Mouse (Mus musculus) cerebellum, adult 8-10 months (tissue): ENCODE data around the gene Prrg2.
A peak's percentile ranks its signal among the peaks of the same experiment; 100 is the strongest.
"Not testable (repeated sequence)": the region's sequence is repeated elsewhere in the genome, so short reads cannot be mapped to it uniquely, and the experiment has no call there.

Experiments used
- DNase-seq: peaks from one replicate; pipeline ENCODE4 v3.0.0; 2022

Prrg2 gene

DNA sequence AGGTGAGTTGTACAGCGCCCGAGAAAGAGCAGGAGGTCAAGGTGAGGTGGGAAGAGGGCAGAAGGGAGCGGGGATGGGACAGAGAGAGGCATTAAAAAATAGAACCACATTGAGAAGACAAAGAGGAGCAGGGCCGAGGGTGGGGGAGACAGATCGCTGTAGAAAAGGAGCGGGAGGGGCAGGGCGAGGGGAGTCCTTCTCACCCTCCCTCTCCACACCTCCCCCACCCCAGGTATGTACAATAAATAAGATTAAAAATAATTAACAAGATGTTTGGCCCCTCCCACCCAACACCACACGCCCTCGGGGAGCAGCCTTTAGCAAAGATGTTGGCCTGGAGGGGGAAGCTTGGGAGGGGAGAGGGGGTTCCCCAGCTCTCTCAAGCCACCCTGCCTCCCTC is 34.7 kb downstream of the Prrg2 start:
- no peak for DNase-seq

GRCm38 (mm10) chr7:45026256-45026655 is 36.2 kb downstream of the Prrg2 start:
- DNase-seq: no peak

DNA sequence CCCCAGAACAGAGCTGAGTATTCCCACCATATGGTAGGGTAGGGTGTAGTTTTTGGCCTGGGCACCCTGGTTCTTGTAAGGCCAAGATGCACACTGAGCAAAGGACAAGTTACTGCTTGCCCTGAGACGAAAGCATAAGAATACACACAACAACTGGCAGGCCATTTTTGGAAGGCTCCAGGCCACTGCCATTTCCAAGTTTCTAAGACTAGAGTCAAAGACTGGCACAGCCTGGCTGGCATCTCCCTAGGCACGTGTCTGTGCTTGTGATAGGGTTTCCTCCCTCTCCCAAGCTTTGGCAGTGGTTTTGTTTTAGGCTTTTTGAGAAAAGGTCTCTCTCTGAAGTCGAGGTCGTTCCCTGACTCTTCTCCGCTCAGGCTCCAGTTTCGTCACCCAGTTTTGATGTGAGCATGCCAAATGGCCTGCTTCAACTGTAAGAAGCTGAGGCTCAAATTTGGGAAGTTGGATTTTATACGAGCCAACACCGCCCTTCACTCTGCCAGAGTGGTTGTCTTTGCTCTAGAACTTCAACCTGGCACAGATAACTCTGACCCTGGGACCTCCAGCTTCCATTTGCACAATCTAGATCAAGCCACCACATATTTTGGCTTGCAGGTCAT is 36.8 kb downstream of the Prrg2 start:
- no peak for DNase-seq

GRCm38 (mm10) chr7:45024281-45025248 is 37.9 kb downstream of the Prrg2 start:
- DNase-seq: no peak

GRCm38 (mm10) chr7:45023711-45024110 is 38.8 kb downstream of the Prrg2 start:
- DNase-seq: not testable (repeated sequence)

GRCm38 (mm10) chr7:45020225-45020624 is 42.3 kb downstream of the Prrg2 start:
- no peak for DNase-seq

- DNase-seq: no peak
Measured at GRCm38 (mm10) chr7:45019031-45019571, 43.4 kb downstream of the Prrg2 start.

DNA sequence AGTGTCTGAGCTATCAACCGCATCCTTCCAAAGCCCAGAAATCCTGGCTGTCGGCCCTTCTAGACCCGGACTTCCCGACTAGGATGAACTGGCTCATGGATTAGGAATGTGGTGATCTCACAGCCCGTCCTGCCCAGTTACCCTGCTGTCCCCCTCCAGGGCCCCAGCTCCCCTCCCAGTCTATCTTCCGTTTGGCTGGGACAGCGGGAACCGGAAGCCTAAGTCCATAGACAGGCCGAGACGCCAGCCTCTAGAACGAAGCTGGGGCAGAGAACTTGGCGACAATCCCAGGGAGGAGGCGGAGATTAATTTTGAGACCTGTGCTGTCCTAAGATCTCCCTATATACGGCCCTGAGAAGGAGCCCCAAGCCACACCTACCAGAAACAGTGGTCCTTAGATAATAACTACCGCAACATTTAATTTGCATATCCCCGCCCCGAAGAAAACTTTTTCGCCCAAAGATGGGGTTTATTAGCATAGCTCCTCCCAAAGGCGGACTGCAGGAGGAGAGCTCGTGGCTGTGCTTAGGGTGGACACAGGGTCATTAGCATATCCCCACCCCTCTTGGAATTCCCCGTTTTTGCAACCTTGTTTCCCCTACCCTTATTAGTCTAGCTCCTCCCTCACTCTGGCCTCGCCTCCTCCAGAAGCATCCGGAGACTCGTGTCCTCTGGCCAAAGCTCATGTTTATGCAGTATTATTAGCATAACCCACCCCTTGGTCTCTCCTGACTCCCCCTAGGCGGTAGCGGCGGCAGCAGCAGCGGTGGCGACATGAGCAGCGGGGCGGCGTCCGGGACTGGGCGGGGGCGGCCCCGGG is 45.0 kb downstream of the Prrg2 start, which contains the start of gene Rras:
Gene Rras, plus strand, starts transcription at position 720 of the 820 bp plus-strand sequence.
- peak; percentile 78 for DNase-seq

DNA sequence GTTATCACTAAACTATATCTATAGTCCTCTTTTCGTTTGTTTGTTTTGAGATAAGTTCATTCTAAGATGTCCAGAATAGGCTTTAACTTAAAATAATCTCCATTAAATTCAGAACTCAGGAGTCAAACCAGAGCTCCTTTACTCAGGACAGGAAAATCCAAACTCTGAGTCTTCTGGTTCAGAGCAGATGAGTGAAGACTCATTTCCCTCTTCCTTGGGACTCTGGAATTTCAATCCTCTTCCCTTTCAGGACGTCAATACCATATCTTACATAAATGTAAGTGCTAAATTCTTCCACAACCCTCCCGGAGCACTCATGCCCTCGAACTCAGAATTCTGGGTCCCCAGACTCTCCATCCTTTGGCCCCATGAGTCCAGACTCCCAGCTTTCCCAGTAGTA is 45.7 kb downstream of the Prrg2 start:
- no peak for DNase-seq

DNA sequence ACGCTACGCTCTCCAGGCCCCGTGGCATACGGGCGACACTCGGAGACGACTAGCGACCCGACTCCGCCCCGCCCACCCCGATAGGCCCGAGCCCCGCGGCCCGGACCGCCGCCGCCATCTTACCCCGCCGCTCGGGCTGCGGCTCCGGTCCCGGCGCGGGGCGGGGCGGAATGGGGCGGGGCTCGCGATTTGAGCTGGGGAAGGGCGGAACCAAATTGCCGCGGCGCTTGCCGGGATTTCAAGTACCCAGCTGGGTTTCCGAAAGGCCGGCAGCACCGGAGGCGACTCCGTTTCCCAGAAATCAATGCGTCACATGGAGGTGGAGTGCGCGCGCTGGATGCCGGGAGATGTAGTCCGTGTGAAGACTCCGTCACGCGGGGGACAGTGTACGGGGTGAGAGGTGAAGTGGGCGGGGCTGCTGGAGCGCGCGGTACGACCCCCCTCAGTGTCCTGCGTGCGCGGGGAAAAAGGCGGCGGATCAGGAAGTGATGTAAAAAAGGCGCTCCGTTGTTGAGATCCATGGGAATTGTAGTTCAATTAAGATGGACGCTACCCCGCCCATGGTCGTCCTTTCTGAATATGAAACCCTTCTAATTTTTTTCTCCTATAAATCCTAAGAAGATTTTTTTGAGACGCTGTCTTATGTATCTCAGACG is 46.4 kb downstream of the Prrg2 start, which contains the start of gene Scaf1:
Gene Scaf1, minus strand, starts transcription at position 407 of the 656 bp plus-strand sequence.
- peak; percentile 99 for DNase-seq

DNA sequence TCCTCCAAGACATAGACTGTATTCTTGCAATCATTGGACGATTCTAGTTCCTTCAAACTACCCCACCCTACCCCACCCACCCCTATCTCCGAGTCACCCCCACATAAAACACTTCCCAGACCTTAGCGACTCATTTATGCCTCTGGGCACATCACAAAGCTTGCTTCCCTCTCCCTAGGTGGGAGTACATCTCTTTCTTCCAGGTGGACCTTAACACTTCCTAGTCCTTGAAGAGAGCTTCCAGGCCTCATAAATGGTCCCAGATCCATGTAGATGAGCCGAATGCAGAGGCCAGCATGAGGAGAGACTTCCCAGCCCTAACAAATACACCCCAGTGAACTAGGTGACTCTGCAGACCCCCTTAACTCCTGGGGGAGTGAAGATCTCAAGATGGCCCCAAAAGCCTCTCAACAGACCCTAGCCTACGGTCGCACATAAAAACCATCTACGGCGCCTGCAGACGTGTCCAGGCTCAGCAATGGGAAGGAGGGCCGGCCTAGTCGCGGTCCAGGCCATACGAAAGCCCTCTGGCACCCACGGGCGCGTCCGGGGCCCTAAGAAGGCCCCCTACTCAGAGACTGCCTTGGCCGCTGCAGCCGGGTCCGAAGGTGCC is 47.0 kb downstream of the Prrg2 start:
- no peak for DNase-seq

DNA sequence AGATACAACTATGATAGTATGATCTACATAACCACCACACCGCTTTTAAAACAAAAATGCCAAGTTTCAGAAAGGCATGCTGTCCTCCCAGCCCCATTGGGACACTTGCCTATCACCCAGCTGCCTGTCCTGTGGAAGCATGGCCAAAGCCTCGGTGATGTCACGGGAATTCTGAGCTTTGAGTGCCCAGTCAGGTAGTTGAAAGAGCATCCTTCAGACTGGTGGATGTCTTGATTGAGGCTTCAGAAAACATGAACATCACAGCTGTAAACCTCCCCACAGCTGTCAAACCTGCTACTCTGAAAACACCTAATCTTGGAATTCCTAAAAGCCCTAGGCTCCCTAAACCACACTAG is 48.4 kb downstream of the Prrg2 start:
- no peak for DNase-seq

GRCm38 (mm10) chr7:45013366-45014095 is 48.9 kb downstream of the Prrg2 start:
- DNase-seq: no peak

DNA sequence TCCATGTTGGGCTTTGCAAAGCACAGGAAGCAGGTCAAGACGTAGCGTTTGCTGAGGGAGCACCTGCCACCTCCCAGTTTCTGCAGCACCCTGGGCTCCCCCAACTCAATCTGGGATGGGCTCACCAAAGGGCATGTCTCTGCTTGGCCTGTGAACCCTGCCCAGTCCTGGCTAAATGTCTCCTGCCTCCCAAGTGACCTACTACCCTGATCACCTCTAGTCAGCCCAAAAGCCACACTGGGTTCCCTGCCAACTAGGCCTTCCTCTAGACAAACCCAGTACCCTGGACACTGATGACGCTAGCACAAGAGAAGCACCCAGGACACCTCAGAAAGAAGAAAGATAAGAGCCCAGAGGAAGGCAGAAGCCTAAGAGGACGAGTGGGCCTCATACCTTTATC is 49.7 kb downstream of the Prrg2 start:
- DNase-seq: no peak

GRCm38 (mm10) chr7:45012011-45012410 is 50.5 kb downstream of the Prrg2 start:
- DNase-seq: no peak

GRCm38 (mm10) chr7:45008411-45008810 is 54.1 kb downstream of the Prrg2 start:
- no peak for DNase-seq

DNA sequence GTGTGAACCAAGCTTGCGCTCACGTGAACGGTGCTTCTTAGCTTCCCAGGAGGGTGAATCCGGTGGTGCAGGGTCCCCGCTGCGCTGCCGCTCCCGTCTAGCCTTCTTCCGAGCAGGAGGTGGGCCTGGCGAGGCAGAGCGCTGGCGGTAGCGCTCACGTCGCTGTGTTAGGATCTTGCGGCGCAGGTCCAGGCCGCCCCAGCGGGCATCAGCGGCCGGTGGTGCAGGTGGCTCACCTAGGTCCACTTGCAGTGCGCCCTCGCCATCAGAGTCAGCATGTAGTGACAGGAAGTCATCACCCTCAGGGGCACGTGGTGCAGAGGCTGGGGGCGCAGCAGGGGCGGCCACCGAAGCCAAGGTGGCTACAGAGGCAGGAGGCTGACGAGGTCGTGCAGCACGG is 54.6 kb downstream of the Prrg2 start:
- no peak for DNase-seq

DNA sequence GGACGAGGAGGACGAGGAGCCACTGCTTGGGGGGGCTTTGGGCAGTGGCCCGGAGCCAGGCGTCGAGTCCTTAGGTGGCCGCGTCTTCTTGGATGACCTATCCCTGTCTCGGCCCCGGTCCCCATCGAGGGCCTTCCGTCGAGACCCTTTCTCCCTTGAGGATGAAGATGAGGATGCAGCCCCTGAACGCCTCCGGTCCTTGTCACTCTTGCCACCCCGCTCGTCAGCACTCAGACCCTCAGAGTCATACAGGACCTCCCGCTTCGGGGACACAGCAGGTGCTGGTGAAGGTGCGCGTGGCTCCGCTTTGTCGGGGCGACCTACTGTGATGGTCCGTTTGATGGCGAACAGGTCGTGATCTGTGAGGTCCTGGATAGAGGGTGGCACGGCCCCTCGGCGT is 55.3 kb downstream of the Prrg2 start:
- DNase-seq: no peak

DNA sequence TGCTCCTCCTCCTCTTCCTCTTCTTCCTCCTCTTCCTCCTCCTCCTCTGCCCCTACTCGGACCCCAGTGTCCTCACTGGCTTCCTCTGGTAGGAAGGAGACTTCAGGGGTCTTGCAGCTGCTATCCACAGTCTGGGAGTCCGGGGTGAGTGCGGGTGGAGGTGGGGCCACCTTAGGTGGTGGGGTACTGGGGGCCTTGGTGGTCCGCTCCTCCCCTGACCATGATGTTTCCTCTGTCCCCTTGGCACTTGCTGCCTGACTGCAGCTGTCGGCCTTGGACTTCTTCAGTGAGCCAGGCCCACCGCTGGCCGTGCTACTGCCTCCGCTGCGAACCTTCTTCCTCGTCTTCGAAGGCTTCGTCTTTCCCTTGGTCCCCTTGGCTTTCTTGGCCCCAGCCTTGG is 56.0 kb downstream of the Prrg2 start:
- no peak for DNase-seq

DNA sequence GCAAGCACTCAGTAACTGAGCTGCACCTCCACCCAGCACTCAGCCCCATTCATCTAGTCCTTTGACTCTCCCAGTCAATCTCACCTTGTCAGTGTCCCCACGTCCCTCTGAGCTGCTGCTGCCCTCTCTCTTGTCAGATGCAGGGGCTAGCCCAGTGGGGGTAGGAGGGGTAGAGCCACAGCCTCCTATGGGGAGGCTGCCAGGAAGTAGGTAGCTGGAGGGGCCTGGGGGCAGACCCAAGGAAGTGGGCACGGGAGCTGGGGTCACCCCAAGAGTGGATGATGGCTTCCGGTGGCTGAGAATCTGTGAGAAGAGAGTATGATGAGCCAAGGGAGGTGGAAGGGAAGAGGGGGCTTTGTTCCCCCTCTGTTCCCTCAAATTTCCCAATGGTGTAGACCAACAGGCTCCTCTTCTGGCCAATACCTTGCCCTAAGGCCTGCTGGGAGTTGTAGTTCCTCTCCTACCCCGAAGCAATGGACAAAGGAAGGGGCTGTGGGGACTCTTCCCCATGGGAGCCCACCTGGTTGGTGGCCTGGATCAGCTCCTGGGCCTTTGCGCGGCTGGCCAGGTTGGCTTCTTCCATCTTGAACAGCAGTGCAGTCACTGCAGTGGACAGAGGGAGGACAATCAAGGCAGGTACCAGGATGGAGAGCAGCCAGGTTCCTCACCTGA is 57.0 kb downstream of the Prrg2 start:
- no peak for DNase-seq

DNA sequence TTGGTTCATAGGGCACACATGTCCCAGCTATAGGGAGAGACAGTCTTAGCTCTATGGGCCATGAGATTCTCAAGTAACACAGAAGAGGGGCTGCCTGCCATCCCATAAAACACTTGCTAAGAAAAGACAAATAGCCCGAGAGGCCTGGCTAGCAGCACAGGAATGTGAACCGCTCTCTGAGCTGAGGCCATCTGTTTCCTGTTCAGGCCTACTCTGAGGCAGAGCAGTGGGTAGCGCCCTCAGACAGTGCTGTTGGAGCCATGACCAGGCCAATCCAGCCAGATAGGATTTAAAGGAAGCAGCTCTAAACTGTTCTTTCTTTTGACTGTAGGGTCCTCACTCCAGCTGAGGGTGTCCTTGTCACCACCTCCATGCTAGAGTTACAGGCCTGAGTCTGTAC is 57.9 kb downstream of the Prrg2 start:
- DNase-seq: no peak
